Mouse (Mus musculus): ENCODE measurements around the gene Lrrc32. TPM values are rescaled to one million over a fixed set of nuclear protein-coding genes. Genes with fewer than 3 reads are reported as not detected.

Lrrc32 gene
- polyA plus RNA-seq, 1 experiment from 2014 or later: 4.3 TPM

GRCm38 (mm10) chr7:98535882-98536281 lies 46.8 kb downstream of the Lrrc32 start:
- no peaks in the 10 kb centered on the region for H3K36me3 ChIP-seq (ENCODE audit: control insufficient read depth, insufficient read depth, low read length)
- no peak overlapping the region for H3K9ac ChIP-seq (ENCODE audit: low read length)
- no peak overlapping the region for H3K4me3 ChIP-seq (ENCODE audit: low read depth, low read length)
- no peak overlapping the region for H3K4me2 ChIP-seq
- no peak overlapping the region for H3K27ac ChIP-seq (ENCODE audit: low read depth, low read length)
- H3K9me3 ChIP-seq (ENCODE audit: control insufficient read depth, low read length): no peaks in the 10 kb centered on the region
- no peaks in the 10 kb centered on the region for H3K27me3 ChIP-seq (ENCODE audit: control insufficient read depth, insufficient read depth, low read length)
- H3K4me1 ChIP-seq (ENCODE audit: control insufficient read depth, insufficient read depth, low read length): peaks cover 16% of the 10 kb centered on the region
- 89% methylated on average over 4 of the region's 4 CpGs for WGBS
- peak; percentile 26 for DNase-seq (ENCODE audit: low spot score, missing footprints)
- no peak for ATAC-seq (ENCODE audit: low FRiP score)

- Histone ChIP-seq H3K9me3 (ENCODE audit: control insufficient read depth, low read length) (no peaks in the 10 kb centered on the region), H3K4me3 (ENCODE audit: low read depth, low read length) (no peak overlapping the region), H3K9ac (ENCODE audit: low read length) (no peak overlapping the region), H3K36me3 (ENCODE audit: control insufficient read depth, insufficient read depth, low read length) (no peaks in the 10 kb centered on the region), H3K27ac (ENCODE audit: low read depth, low read length) (peak overlapping the region; percentile 40; the same call in 1 of the 2 replicates), H3K4me1 (ENCODE audit: control insufficient read depth, insufficient read depth, low read length) (peaks cover 16% of the 10 kb centered on the region), H3K4me2 (0 out of 2 replicates have a peak overlapping the region, but pooled peaks have one; percentile 1), H3K27me3 (ENCODE audit: control insufficient read depth, insufficient read depth, low read length) (no peaks in the 10 kb centered on the region)
- 16% methylated on average over 10 of the region's 10 CpGs for WGBS
- DNase-seq (ENCODE audit: low spot score, missing footprints): peak; percentile 93
- peak; percentile 79 for ATAC-seq (ENCODE audit: low FRiP score)
Measured at GRCm38 (mm10) chr7:98537210-98537966, 48.3 kb downstream of the Lrrc32 start.

- 22% methylated on average over 8 of the region's 8 CpGs for WGBS
- Histone ChIP-seq H3K27me3 (ENCODE audit: control insufficient read depth, insufficient read depth, low read length) (no peaks in the 10 kb centered on the region), H3K36me3 (ENCODE audit: control insufficient read depth, insufficient read depth, low read length) (no peaks in the 10 kb centered on the region), H3K4me3 (ENCODE audit: low read depth, low read length) (no peak overlapping the region), H3K4me2 (0 out of 2 replicates have a peak overlapping the region, but pooled peaks have one; percentile 1), H3K27ac (ENCODE audit: low read depth, low read length) (peak overlapping the region; percentile 40), H3K4me1 (ENCODE audit: control insufficient read depth, insufficient read depth, low read length) (peaks cover 16% of the 10 kb centered on the region), H3K9ac (ENCODE audit: low read length) (0 out of 2 replicates have a peak overlapping the region, but pooled peaks have one; percentile 7), H3K9me3 (ENCODE audit: control insufficient read depth, low read length) (no peaks in the 10 kb centered on the region)
- DNase-seq (ENCODE audit: low spot score, missing footprints): peak; percentile 92
- peak; percentile 40 for ATAC-seq (ENCODE audit: low FRiP score)
Measured at GRCm38 (mm10) chr7:98537967-98538573, 49.0 kb downstream of the Lrrc32 start.

- Histone ChIP-seq H3K27ac (ENCODE audit: low read depth, low read length) (no peak overlapping the region), H3K9me3 (ENCODE audit: control insufficient read depth, low read length) (no peaks in the 10 kb centered on the region), H3K27me3 (ENCODE audit: control insufficient read depth, insufficient read depth, low read length) (no peaks in the 10 kb centered on the region), H3K36me3 (ENCODE audit: control insufficient read depth, insufficient read depth, low read length) (no peaks in the 10 kb centered on the region), H3K9ac (ENCODE audit: low read length) (no peak overlapping the region), H3K4me3 (ENCODE audit: low read depth, low read length) (no peak overlapping the region), H3K4me2 (no peak overlapping the region), H3K4me1 (ENCODE audit: control insufficient read depth, insufficient read depth, low read length) (peaks cover 16% of the 10 kb centered on the region)
- DNase-seq (ENCODE audit: low spot score, missing footprints) (peak; percentile 77), ATAC-seq (ENCODE audit: low FRiP score) (no peak)
- 71% methylated on average over 2 of the region's 2 CpGs for WGBS
Measured at GRCm38 (mm10) chr7:98540879-98541278, 51.8 kb downstream of the Lrrc32 start.

- H3K36me3 ChIP-seq (ENCODE audit: control insufficient read depth, insufficient read depth, low read length): no peaks in the 10 kb centered on the region
- no peaks in the 10 kb centered on the region for H3K27me3 ChIP-seq (ENCODE audit: control insufficient read depth, insufficient read depth, low read length)
- no peak overlapping the region for H3K4me2 ChIP-seq
- peaks cover 16% of the 10 kb centered on the region for H3K4me1 ChIP-seq (ENCODE audit: control insufficient read depth, insufficient read depth, low read length)
- H3K4me3 ChIP-seq (ENCODE audit: low read depth, low read length): no peak overlapping the region
- no peak for ATAC-seq (ENCODE audit: low FRiP score)
- 96% methylated on average over 5 of the region's 5 CpGs for WGBS
- no peak for DNase-seq (ENCODE audit: low spot score, missing footprints)
- no peak overlapping the region for H3K27ac ChIP-seq (ENCODE audit: low read depth, low read length)
- no peak overlapping the region for H3K9ac ChIP-seq (ENCODE audit: low read length)
- H3K9me3 ChIP-seq (ENCODE audit: control insufficient read depth, low read length): no peaks in the 10 kb centered on the region
Measured at GRCm38 (mm10) chr7:98541564-98541963, 52.5 kb downstream of the Lrrc32 start.

GRCm38 (mm10) chr7:98542267-98542666 lies 53.2 kb downstream of the Lrrc32 start:
- Histone ChIP-seq H3K27me3 (ENCODE audit: control insufficient read depth, insufficient read depth, low read length) (no peaks in the 10 kb centered on the region), H3K27ac (ENCODE audit: low read depth, low read length) (no peak overlapping the region), H3K4me1 (ENCODE audit: control insufficient read depth, insufficient read depth, low read length) (peaks cover 12% of the 10 kb centered on the region), H3K9me3 (ENCODE audit: control insufficient read depth, low read length) (no peaks in the 10 kb centered on the region), H3K36me3 (ENCODE audit: control insufficient read depth, insufficient read depth, low read length) (no peaks in the 10 kb centered on the region), H3K4me2 (no peak overlapping the region), H3K9ac (ENCODE audit: low read length) (no peak overlapping the region), H3K4me3 (ENCODE audit: low read depth, low read length) (no peak overlapping the region)
- ATAC-seq (ENCODE audit: low FRiP score): no peak
- peak; percentile 37 for DNase-seq (ENCODE audit: low spot score, missing footprints)
- 95% methylated on average over 3 of the region's 3 CpGs for WGBS

- no peaks in the 10 kb centered on the region for H3K36me3 ChIP-seq (ENCODE audit: control insufficient read depth, insufficient read depth, low read length)
- H3K9me3 ChIP-seq (ENCODE audit: control insufficient read depth, low read length): no peaks in the 10 kb centered on the region
- H3K9ac ChIP-seq (ENCODE audit: low read length): no peak overlapping the region
- peaks cover 8% of the 10 kb centered on the region for H3K4me1 ChIP-seq (ENCODE audit: control insufficient read depth, insufficient read depth, low read length)
- ATAC-seq (ENCODE audit: low FRiP score) (no peak), DNase-seq (ENCODE audit: low spot score, missing footprints) (no peak)
- 85% methylated on average over 6 of the region's 6 CpGs for WGBS
- H3K27me3 ChIP-seq (ENCODE audit: control insufficient read depth, insufficient read depth, low read length): no peaks in the 10 kb centered on the region
- H3K27ac ChIP-seq (ENCODE audit: low read depth, low read length): no peak overlapping the region
- H3K4me2 ChIP-seq: no peak overlapping the region
- H3K4me3 ChIP-seq (ENCODE audit: low read depth, low read length): no peak overlapping the region
Measured at GRCm38 (mm10) chr7:98542731-98543142, 53.7 kb downstream of the Lrrc32 start.

GRCm38 (mm10) chr7:98543853-98544370 lies 54.8 kb downstream of the Lrrc32 start:
- DNase-seq (ENCODE audit: low spot score, missing footprints) (no peak), ATAC-seq (ENCODE audit: low FRiP score) (no peak)
- no peak overlapping the region for H3K9ac ChIP-seq (ENCODE audit: low read length)
- no peak overlapping the region for H3K27ac ChIP-seq (ENCODE audit: low read depth, low read length)
- no peaks in the 10 kb centered on the region for H3K4me1 ChIP-seq (ENCODE audit: control insufficient read depth, insufficient read depth, low read length)
- H3K27me3 ChIP-seq (ENCODE audit: control insufficient read depth, insufficient read depth, low read length): no peaks in the 10 kb centered on the region
- no peaks in the 10 kb centered on the region for H3K36me3 ChIP-seq (ENCODE audit: control insufficient read depth, insufficient read depth, low read length)
- no peak overlapping the region for H3K4me3 ChIP-seq (ENCODE audit: low read depth, low read length)
- WGBS: 59% methylated on average over 11 of the region's 11 CpGs
- no peaks in the 10 kb centered on the region for H3K9me3 ChIP-seq (ENCODE audit: control insufficient read depth, low read length)
- H3K4me2 ChIP-seq: no peak overlapping the region

- H3K27me3 ChIP-seq (ENCODE audit: control insufficient read depth, insufficient read depth, low read length): no peaks in the 10 kb centered on the region
- WGBS: 83% methylated on average over 3 of the region's 3 CpGs
- no peak overlapping the region for H3K9ac ChIP-seq (ENCODE audit: low read length)
Measured at GRCm38 (mm10) chr7:98544556-98544955, 55.5 kb downstream of the Lrrc32 start.

More at GRCm38 (mm10) chr7:98544556-98544955, 55.5 kb downstream of the Lrrc32 start:
- ATAC-seq (ENCODE audit: low FRiP score) (no peak), DNase-seq (ENCODE audit: low spot score, missing footprints) (no peak)
- H3K4me3 ChIP-seq (ENCODE audit: low read depth, low read length): no peak overlapping the region
- H3K4me2 ChIP-seq: no peak overlapping the region
- no peaks in the 10 kb centered on the region for H3K4me1 ChIP-seq (ENCODE audit: control insufficient read depth, insufficient read depth, low read length)
- H3K9me3 ChIP-seq (ENCODE audit: control insufficient read depth, low read length): no peaks in the 10 kb centered on the region
- no peaks in the 10 kb centered on the region for H3K36me3 ChIP-seq (ENCODE audit: control insufficient read depth, insufficient read depth, low read length)
- H3K27ac ChIP-seq (ENCODE audit: low read depth, low read length): no peak overlapping the region
